Mouse (Mus musculus): ENCODE results near the gene Slc24a4.

The Slc24a4 gene

GRCm38 (mm10) chr12:102285318-102285717 lies 156.8 kb downstream of the Slc24a4 start:
- DNase-seq (ENCODE audit: low read depth, low spot score), result no peak

- no peak for DNase-seq (ENCODE audit: low read depth, low spot score)
These were observed 157.2 kb downstream of the Slc24a4 start for GRCm38 (mm10) chr12:102285779-102286178.

- no peak for DNase-seq (ENCODE audit: low read depth, low spot score)
These were observed 158.3 kb downstream of the Slc24a4 start for GRCm38 (mm10) chr12:102286681-102287414.

GRCm38 (mm10) chr12:102287904-102288602 lies 159.5 kb downstream of the Slc24a4 start:
- no peak for DNase-seq (ENCODE audit: low read depth, low spot score)

- no peak for DNase-seq (ENCODE audit: low read depth, low spot score)
These were observed 160.3 kb downstream of the Slc24a4 start for GRCm38 (mm10) chr12:102288846-102289245.

GRCm38 (mm10) chr12:102289568-102289967 lies 161.0 kb downstream of the Slc24a4 start:
- DNase-seq (ENCODE audit: low read depth, low spot score), result no peak

GRCm38 (mm10) chr12:102290662-102291061 lies 162.1 kb downstream of the Slc24a4 start:
- no peak for DNase-seq (ENCODE audit: low read depth, low spot score)

GRCm38 (mm10) chr12:102291686-102292085 lies 163.2 kb downstream of the Slc24a4 start:
- no peak for DNase-seq (ENCODE audit: low read depth, low spot score)

- no peak for DNase-seq (ENCODE audit: low read depth, low spot score)
These were observed 164.1 kb downstream of the Slc24a4 start for GRCm38 (mm10) chr12:102292501-102293215.

GRCm38 (mm10) chr12:102294634-102295033 lies 166.1 kb downstream of the Slc24a4 start:
- DNase-seq (ENCODE audit: low read depth, low spot score), result no peak

- no peak for DNase-seq (ENCODE audit: low read depth, low spot score)
These were observed 166.7 kb downstream of the Slc24a4 start for GRCm38 (mm10) chr12:102295230-102295629.

GRCm38 (mm10) chr12:102295662-102296061 lies 167.1 kb downstream of the Slc24a4 start:
- DNase-seq (ENCODE audit: low read depth, low spot score), result no peak

GRCm38 (mm10) chr12:102296361-102296760 lies 167.8 kb downstream of the Slc24a4 start:
- no peak for DNase-seq (ENCODE audit: low read depth, low spot score)

- no peak for DNase-seq (ENCODE audit: low read depth, low spot score)
These were observed 168.4 kb downstream of the Slc24a4 start for GRCm38 (mm10) chr12:102296967-102297366.

GRCm38 (mm10) chr12:102299209-102299608 lies 170.7 kb downstream of the Slc24a4 start:
- no peak for DNase-seq (ENCODE audit: low read depth, low spot score)

- no peak for DNase-seq (ENCODE audit: low read depth, low spot score)
These were observed 173.1 kb downstream of the Slc24a4 start for GRCm38 (mm10) chr12:102301585-102301984.

GRCm38 (mm10) chr12:102302322-102302721 lies 173.8 kb downstream of the Slc24a4 start:
- no peak for DNase-seq (ENCODE audit: low read depth, low spot score)

GRCm38 (mm10) chr12:102302831-102303351 lies 174.4 kb downstream of the Slc24a4 start:
- no peak for DNase-seq (ENCODE audit: low read depth, low spot score)

GRCm38 (mm10) chr12:102303867-102304266 lies 175.3 kb downstream of the Slc24a4 start:
- DNase-seq (ENCODE audit: low read depth, low spot score), result no peak

GRCm38 (mm10) chr12:102305069-102305836 lies 176.7 kb downstream of the Slc24a4 start:
- DNase-seq (ENCODE audit: low read depth, low spot score), result no peak

GRCm38 (mm10) chr12:102308001-102308456 lies 179.5 kb downstream of the Slc24a4 start:
- DNase-seq (ENCODE audit: low read depth, low spot score), result no peak

Data from embryo, embryonic 11.5 days (tissue).